ENCODE assay signal across 8 mouse cellular contexts in the genomic region with DNA sequence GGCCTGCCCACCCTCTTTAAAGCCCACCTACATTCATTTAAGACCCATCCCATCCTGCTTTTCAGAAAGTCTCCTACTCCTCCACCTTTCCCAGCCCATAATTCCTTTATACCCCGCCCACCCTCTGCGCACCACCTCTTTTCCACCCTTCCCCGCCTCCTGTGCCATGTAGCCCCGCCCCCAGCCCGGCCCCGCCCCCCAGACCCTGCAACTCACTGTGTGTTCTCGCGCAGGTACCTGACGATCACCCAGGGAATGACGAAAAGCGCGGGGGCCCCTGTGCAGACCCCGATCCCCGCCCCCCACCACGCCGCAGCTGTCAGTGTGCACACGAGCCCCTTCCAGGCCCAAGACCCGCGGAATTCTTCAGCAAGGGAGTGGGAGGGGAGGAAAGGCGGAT. TPM values are rescaled to one million over a fixed set of nuclear protein-coding genes. Genes with fewer than 3 reads are reported as not detected.
DNase-seq lines count a peak whose midpoint lies in the region; ATAC-seq lines count a peak whose summit lies in the region.

No protein-coding gene starts in this region.

- no peaks in the 10 kb centered on the region for H3K36me3 ChIP-seq in lung, embryonic 15.5 days
- H3K36me3 ChIP-seq in embryonic facial prominence, embryonic 15.5 days: peaks cover 6% of the 10 kb centered on the region; the same call in 1 of the 2 replicates
- H3K36me3 ChIP-seq in limb, embryonic 11.5 days (ENCODE audit: control insufficient read depth, insufficient read depth, low read length): 0 out of 2 replicates have a peak, but pooled peaks cover under 1% of the 10 kb centered on the region
- H3K36me3 ChIP-seq in neural tube, embryonic 11.5 days (ENCODE audit: control insufficient read depth, insufficient read depth, low read length): no peaks in the 10 kb centered on the region

- peak; percentile 41 for ATAC-seq in lung, embryonic 15.5 days (ENCODE audit: borderline replicate concordance, extremely low read depth, low FRiP score, low TSS enrichment)
- ATAC-seq in embryonic facial prominence, embryonic 15.5 days (ENCODE audit: insufficient number of reproducible peaks, low FRiP score, low TSS enrichment, low read depth): no peak
- no peak; the same call in 1 of the 2 replicates for ATAC-seq in limb, embryonic 11.5 days (ENCODE audit: insufficient number of reproducible peaks, low FRiP score, low TSS enrichment, low read depth)
- peak; percentile 39; the same call in 1 of the 2 replicates for ATAC-seq in neural tube, embryonic 11.5 days (ENCODE audit: insufficient read depth, low FRiP score, low TSS enrichment)
- no peak for ATAC-seq in inflammation-experienced regulatory T-cells, adult 6 months

- no peak for DNase-seq in lung, postnatal 25 days (ENCODE audit: low spot score)
- DNase-seq in limb, embryonic 11.5 days (ENCODE audit: low spot score): peak; percentile 68
- peak; percentile 48 for DNase-seq in neural tube, embryonic 11.5 days (ENCODE audit: low spot score)
- DNase-seq in layer of hippocampus, adult 9-10 months (ENCODE audit: low spot score): no peak
- no peak for DNase-seq in thymus, postnatal 36 days

- H3K9me3 ChIP-seq in lung, embryonic 15.5 days: no peaks in the 10 kb centered on the region
- H3K9me3 ChIP-seq in embryonic facial prominence, embryonic 15.5 days (replicated peaks): no peaks in the 10 kb centered on the region
- no peaks in the 10 kb centered on the region; the same call in 1 of the 2 replicates for H3K9me3 ChIP-seq in limb, embryonic 11.5 days (ENCODE audit: control insufficient read depth, low read length)
- H3K9me3 ChIP-seq in neural tube, embryonic 11.5 days (ENCODE audit: control insufficient read depth, low read length): no peaks in the 10 kb centered on the region

- peak overlapping the region; percentile 84 for H3K4me2 ChIP-seq in lung, embryonic 15.5 days
- H3K4me2 ChIP-seq in embryonic facial prominence, embryonic 15.5 days (replicated peaks): peak overlapping the region; percentile 75
- peak overlapping the region; percentile 59 for H3K4me2 ChIP-seq in limb, embryonic 11.5 days (ENCODE audit: low read depth, severe bottlenecking)
- peak overlapping the region; percentile 53 for H3K4me2 ChIP-seq in neural tube, embryonic 11.5 days (ENCODE audit: low read depth)

- whole genome bisulfite sequencing in lung, embryonic 15.5 days: under 1% methylated on average over 20 of the region's 20 CpGs
- WGBS in embryonic facial prominence, embryonic 15.5 days: 3% methylated on average over 20 of the region's 20 CpGs
- WGBS in limb, embryonic 11.5 days: 1% methylated on average over 20 of the region's 20 CpGs
- 1% methylated on average over 20 of the region's 20 CpGs for WGBS in neural tube, embryonic 11.5 days

- no peak overlapping the region for H3K27ac ChIP-seq in lung, embryonic 15.5 days
- no peak overlapping the region for H3K27ac ChIP-seq in embryonic facial prominence, embryonic 15.5 days (replicated peaks)
- no peak overlapping the region for H3K27ac ChIP-seq in limb, embryonic 11.5 days (replicated peaks; ENCODE audit: low read depth, low read length)
- H3K27ac ChIP-seq in neural tube, embryonic 11.5 days (ENCODE audit: low read depth, low read length): no peak overlapping the region

- peaks cover 34% of the 10 kb centered on the region for H3K4me1 ChIP-seq in lung, embryonic 15.5 days
- peaks cover 41% of the 10 kb centered on the region for H3K4me1 ChIP-seq in embryonic facial prominence, embryonic 15.5 days
- peaks cover 12% of the 10 kb centered on the region for H3K4me1 ChIP-seq in limb, embryonic 11.5 days (ENCODE audit: control insufficient read depth, insufficient read depth, low read length)
- H3K4me1 ChIP-seq in neural tube, embryonic 11.5 days (ENCODE audit: control insufficient read depth, insufficient read depth, low read length): no peaks in the 10 kb centered on the region; the same call in 1 of the 2 replicates

- H3K4me3 ChIP-seq in lung, embryonic 15.5 days: peak overlapping the region; percentile 43
- H3K4me3 ChIP-seq in embryonic facial prominence, embryonic 15.5 days (replicated peaks): peak overlapping the region; percentile 41
- peak overlapping the region; percentile 30 for H3K4me3 ChIP-seq in limb, embryonic 11.5 days (ENCODE audit: low read depth, low read length)
- H3K4me3 ChIP-seq in neural tube, embryonic 11.5 days (ENCODE audit: low read depth, low read length): peak overlapping the region; percentile 27

- peaks cover 43% of the 10 kb centered on the region for H3K27me3 ChIP-seq in lung, embryonic 15.5 days
- peaks cover 29% of the 10 kb centered on the region for H3K27me3 ChIP-seq in embryonic facial prominence, embryonic 15.5 days
- H3K27me3 ChIP-seq in limb, embryonic 11.5 days (ENCODE audit: control insufficient read depth, insufficient read depth, low read length): peaks cover 29% of the 10 kb centered on the region
- peaks cover 23% of the 10 kb centered on the region for H3K27me3 ChIP-seq in neural tube, embryonic 11.5 days (ENCODE audit: control insufficient read depth, insufficient read depth, low read length)

- peak overlapping the region; percentile 33 for H3K9ac ChIP-seq in lung, embryonic 15.5 days
- 0 out of 2 replicates have a peak overlapping the region, but pooled peaks have one; percentile 37 for H3K9ac ChIP-seq in embryonic facial prominence, embryonic 15.5 days
- H3K9ac ChIP-seq in limb, embryonic 11.5 days (ENCODE audit: low read length): no peak overlapping the region
- H3K9ac ChIP-seq in neural tube, embryonic 11.5 days (ENCODE audit: low read length): peak overlapping the region; percentile 26; the same call in 1 of the 2 replicates

RNA-seq across cellular contexts. Expression of gene Gipr, which starts 5.8 kb away (rescaled TPM):
- 3.2 and 5.1 TPM in 2 replicates for polyA plus RNA-seq in lung, embryonic 15.5 days (2015; fragmentation: Nextera tagmentation; extraction: Ambion mirVana)
- 0.68 and 1.1 TPM in 2 replicates for polyA plus RNA-seq in embryonic facial prominence, embryonic 15.5 days (2015; fragmentation: Nextera tagmentation; extraction: Ambion mirVana)
- polyA plus RNA-seq in limb, embryonic 11.5 days (2014; fragmentation: Nextera tagmentation; extraction: Ambion mirVana): 0.23 TPM in 1 of 2 replicates, not detected in the other
- polyA plus RNA-seq in neural tube, embryonic 11.5 days (2014; fragmentation: Nextera tagmentation; extraction: Ambion mirVana): 0.69 and 0.76 TPM in 2 replicates
- polyA plus RNA-seq in inflammation-experienced regulatory T-cells, adult 6 months (2017; shearing (Covaris generic)): not detected

RNA-seq across cellular contexts. Expression of gene Snrpd2, which starts 10.6 kb away (rescaled TPM):
- polyA plus RNA-seq in lung, embryonic 15.5 days (2015; fragmentation: Nextera tagmentation; extraction: Ambion mirVana): 140 and 154 TPM in 2 replicates
- polyA plus RNA-seq in embryonic facial prominence, embryonic 15.5 days (2015; fragmentation: Nextera tagmentation; extraction: Ambion mirVana): 139 and 140 TPM in 2 replicates
- 179 and 183 TPM in 2 replicates for polyA plus RNA-seq in limb, embryonic 11.5 days (2014; fragmentation: Nextera tagmentation; extraction: Ambion mirVana)
- 148 and 152 TPM in 2 replicates for polyA plus RNA-seq in neural tube, embryonic 11.5 days (2014; fragmentation: Nextera tagmentation; extraction: Ambion mirVana)
- polyA plus RNA-seq in inflammation-experienced regulatory T-cells, adult 6 months (2017; shearing (Covaris generic)): 10 to 100 TPM; 73.5 to 94.3 (median 75.9) TPM

RNA-seq across cellular contexts. Expression of gene Qpctl, which starts 11.0 kb away (rescaled TPM):
- polyA plus RNA-seq in lung, embryonic 15.5 days (2015; fragmentation: Nextera tagmentation; extraction: Ambion mirVana): 15.2 and 15.3 TPM in 2 replicates
- 13.9 and 15.1 TPM in 2 replicates for polyA plus RNA-seq in embryonic facial prominence, embryonic 15.5 days (2015; fragmentation: Nextera tagmentation; extraction: Ambion mirVana)
- polyA plus RNA-seq in limb, embryonic 11.5 days (2014; fragmentation: Nextera tagmentation; extraction: Ambion mirVana): 10.7 and 11.7 TPM in 2 replicates
- polyA plus RNA-seq in neural tube, embryonic 11.5 days (2014; fragmentation: Nextera tagmentation; extraction: Ambion mirVana): 12.9 and 13.9 TPM in 2 replicates
- 10 to 100 TPM in 1 of 3 experiments, 1 to 10 TPM in 2; 7.7 to 10.0 (median 8.5) TPM for polyA plus RNA-seq in inflammation-experienced regulatory T-cells, adult 6 months (2017; shearing (Covaris generic))

RNA-seq across cellular contexts. Expression of gene Eml2, which starts 16.1 kb away (rescaled TPM):
- 10.7 and 12.2 TPM in 2 replicates for polyA plus RNA-seq in lung, embryonic 15.5 days (2015; fragmentation: Nextera tagmentation; extraction: Ambion mirVana)
- polyA plus RNA-seq in embryonic facial prominence, embryonic 15.5 days (2015; fragmentation: Nextera tagmentation; extraction: Ambion mirVana): 10.4 and 12.8 TPM in 2 replicates
- 2.2 and 2.3 TPM in 2 replicates for polyA plus RNA-seq in limb, embryonic 11.5 days (2014; fragmentation: Nextera tagmentation; extraction: Ambion mirVana)
- 1.3 and 2.0 TPM in 2 replicates for polyA plus RNA-seq in neural tube, embryonic 11.5 days (2014; fragmentation: Nextera tagmentation; extraction: Ambion mirVana)
- polyA plus RNA-seq in inflammation-experienced regulatory T-cells, adult 6 months (2017; shearing (Covaris generic)): 10 to 100 TPM; 10.2 to 16.5 (median 16.5) TPM

RNA-seq across cellular contexts. Expression of gene Fbxo46, which starts 40.5 kb away (rescaled TPM):
- 13.6 and 13.8 TPM in 2 replicates for polyA plus RNA-seq in lung, embryonic 15.5 days (2015; fragmentation: Nextera tagmentation; extraction: Ambion mirVana)
- 14.7 and 16.3 TPM in 2 replicates for polyA plus RNA-seq in embryonic facial prominence, embryonic 15.5 days (2015; fragmentation: Nextera tagmentation; extraction: Ambion mirVana)
- polyA plus RNA-seq in limb, embryonic 11.5 days (2014; fragmentation: Nextera tagmentation; extraction: Ambion mirVana): 9.3 and 9.8 TPM in 2 replicates
- polyA plus RNA-seq in neural tube, embryonic 11.5 days (2014; fragmentation: Nextera tagmentation; extraction: Ambion mirVana): 10.1 and 10.6 TPM in 2 replicates
- 10 to 100 TPM; 18.3 to 20.6 (median 20.0) TPM for polyA plus RNA-seq in inflammation-experienced regulatory T-cells, adult 6 months (2017; shearing (Covaris generic))

Comparison
In these comparisons a context has a peak if more than half of its experiments do, and no peak if none do; other contexts are left out.
1. ATAC-seq: peak in lung, embryonic 15.5 days (single experiment) and neural tube, embryonic 11.5 days (single experiment); none in embryonic facial prominence, embryonic 15.5 days (single experiment), limb, embryonic 11.5 days (single experiment) and inflammation-experienced regulatory T-cells, adult 6 months (single experiment).
2. DNase-seq: peak in limb, embryonic 11.5 days (single experiment) and neural tube, embryonic 11.5 days (single experiment); none in lung, postnatal 25 days (single experiment), layer of hippocampus, adult 9-10 months (single experiment) and thymus, postnatal 36 days (0 of 2).
3. Peak in every context shown above with its lines, with median percentiles within 50 percentile points of each other: H3K4me2 ChIP-seq and H3K4me3 ChIP-seq.